Mouse (Mus musculus): ENCODE measurements around the gene Sit1. TPM values are rescaled to one million over a fixed set of nuclear protein-coding genes. Genes with fewer than 3 reads are reported as not detected.

Gene Sit1
- polyA plus RNA-seq, 1 experiment from 2014 or later = not detected

GRCm38 (mm10) chr4:43506074-43506473 lies 22.5 kb upstream of the Sit1 start:
- WGBS = 74% methylated on average over 8 of the region's 8 CpGs
- H3K27me3 ChIP-seq (ENCODE audit: control insufficient read depth, insufficient read depth, low read length) = peaks cover 21% of the 10 kb centered on the region

GRCm38 (mm10) chr4:43504269-43504668 lies 20.7 kb upstream of the Sit1 start:
- ATAC-seq (ENCODE audit: low FRiP score) (no peak), DNase-seq (ENCODE audit: low spot score, missing footprints) (no peak)
- H3K4me1 ChIP-seq (ENCODE audit: control insufficient read depth, insufficient read depth, low read length) = peaks cover 3% of the 10 kb centered on the region; the same call in 1 of the 2 replicates
- no peaks in the 10 kb centered on the region for H3K36me3 ChIP-seq (ENCODE audit: control insufficient read depth, insufficient read depth, low read length)
- no peak overlapping the region for H3K4me3 ChIP-seq (ENCODE audit: low read depth, low read length)
- 80% methylated on average over 4 of the region's 4 CpGs for WGBS
- H3K27me3 ChIP-seq (ENCODE audit: control insufficient read depth, insufficient read depth, low read length) = peaks cover 21% of the 10 kb centered on the region
- H3K9me3 ChIP-seq (ENCODE audit: control insufficient read depth, low read length) = no peaks in the 10 kb centered on the region
- no peak overlapping the region for H3K9ac ChIP-seq (ENCODE audit: low read length)
- no peak overlapping the region for H3K27ac ChIP-seq (ENCODE audit: low read depth, low read length)
- H3K4me2 ChIP-seq = no peak overlapping the region

More at GRCm38 (mm10) chr4:43506074-43506473, 22.5 kb upstream of the Sit1 start:
- Histone ChIP-seq H3K36me3 (ENCODE audit: control insufficient read depth, insufficient read depth, low read length) (no peaks in the 10 kb centered on the region), H3K9me3 (ENCODE audit: control insufficient read depth, low read length) (no peaks in the 10 kb centered on the region), H3K4me1 (ENCODE audit: control insufficient read depth, insufficient read depth, low read length) (peaks cover 3% of the 10 kb centered on the region; the same call in 1 of the 2 replicates), H3K4me2 (no peak overlapping the region), H3K27ac (ENCODE audit: low read depth, low read length) (no peak overlapping the region), H3K9ac (ENCODE audit: low read length) (no peak overlapping the region), H3K4me3 (ENCODE audit: low read depth, low read length) (no peak overlapping the region)
- no peak for DNase-seq (ENCODE audit: low spot score, missing footprints)
- ATAC-seq (ENCODE audit: low FRiP score) = no peak

DNA sequence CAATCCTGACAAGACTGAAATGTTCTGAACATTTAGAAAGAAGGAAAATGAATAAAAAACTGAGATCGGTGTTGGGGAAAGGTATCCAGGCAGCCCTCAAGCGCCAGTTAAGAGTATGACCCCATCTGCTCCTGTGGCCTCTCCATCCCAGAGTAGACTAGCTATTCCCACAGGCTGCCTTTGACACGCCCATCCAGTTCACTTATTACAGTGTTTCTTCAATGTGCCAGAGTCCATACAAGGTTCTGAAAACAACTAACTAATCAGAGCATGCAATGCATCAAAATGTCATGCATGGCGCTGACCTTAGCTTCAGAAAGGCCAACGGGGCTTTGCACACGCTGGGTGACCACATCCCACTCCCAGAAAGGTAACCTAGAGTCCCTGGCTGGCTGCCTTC lies 20.0 kb upstream of the Sit1 start:
- WGBS = 87% methylated on average over 6 of the region's 6 CpGs
- peaks cover 8% of the 10 kb centered on the region for H3K4me1 ChIP-seq (ENCODE audit: control insufficient read depth, insufficient read depth, low read length)
- H3K9me3 ChIP-seq (ENCODE audit: control insufficient read depth, low read length) = no peaks in the 10 kb centered on the region
- H3K36me3 ChIP-seq (ENCODE audit: control insufficient read depth, insufficient read depth, low read length) = no peaks in the 10 kb centered on the region
- ATAC-seq (ENCODE audit: low FRiP score) = no peak
- no peak overlapping the region for H3K9ac ChIP-seq (ENCODE audit: low read length)
- peaks cover 15% of the 10 kb centered on the region for H3K27me3 ChIP-seq (ENCODE audit: control insufficient read depth, insufficient read depth, low read length)
- no peak overlapping the region for H3K4me3 ChIP-seq (ENCODE audit: low read depth, low read length)
- no peak for DNase-seq (ENCODE audit: low spot score, missing footprints)
- no peak overlapping the region for H3K27ac ChIP-seq (ENCODE audit: low read depth, low read length)
- H3K4me2 ChIP-seq = no peak overlapping the region

- no peaks in the 10 kb centered on the region for H3K9me3 ChIP-seq (ENCODE audit: control insufficient read depth, low read length)
- no peak overlapping the region for H3K27ac ChIP-seq (ENCODE audit: low read depth, low read length)
- H3K4me3 ChIP-seq (ENCODE audit: low read depth, low read length) = no peak overlapping the region
- H3K27me3 ChIP-seq (ENCODE audit: control insufficient read depth, insufficient read depth, low read length) = peaks cover 14% of the 10 kb centered on the region
- no peaks in the 10 kb centered on the region for H3K36me3 ChIP-seq (ENCODE audit: control insufficient read depth, insufficient read depth, low read length)
- no peak for ATAC-seq (ENCODE audit: low FRiP score)
- 78% methylated on average over 2 of the region's 2 CpGs for WGBS
- DNase-seq (ENCODE audit: low spot score, missing footprints) = no peak
- H3K4me2 ChIP-seq = no peak overlapping the region
- no peak overlapping the region for H3K9ac ChIP-seq (ENCODE audit: low read length)
- peaks cover 10% of the 10 kb centered on the region for H3K4me1 ChIP-seq (ENCODE audit: control insufficient read depth, insufficient read depth, low read length)
Observed at GRCm38 (mm10) chr4:43503041-43503440, 19.5 kb upstream of the Sit1 start.

DNA sequence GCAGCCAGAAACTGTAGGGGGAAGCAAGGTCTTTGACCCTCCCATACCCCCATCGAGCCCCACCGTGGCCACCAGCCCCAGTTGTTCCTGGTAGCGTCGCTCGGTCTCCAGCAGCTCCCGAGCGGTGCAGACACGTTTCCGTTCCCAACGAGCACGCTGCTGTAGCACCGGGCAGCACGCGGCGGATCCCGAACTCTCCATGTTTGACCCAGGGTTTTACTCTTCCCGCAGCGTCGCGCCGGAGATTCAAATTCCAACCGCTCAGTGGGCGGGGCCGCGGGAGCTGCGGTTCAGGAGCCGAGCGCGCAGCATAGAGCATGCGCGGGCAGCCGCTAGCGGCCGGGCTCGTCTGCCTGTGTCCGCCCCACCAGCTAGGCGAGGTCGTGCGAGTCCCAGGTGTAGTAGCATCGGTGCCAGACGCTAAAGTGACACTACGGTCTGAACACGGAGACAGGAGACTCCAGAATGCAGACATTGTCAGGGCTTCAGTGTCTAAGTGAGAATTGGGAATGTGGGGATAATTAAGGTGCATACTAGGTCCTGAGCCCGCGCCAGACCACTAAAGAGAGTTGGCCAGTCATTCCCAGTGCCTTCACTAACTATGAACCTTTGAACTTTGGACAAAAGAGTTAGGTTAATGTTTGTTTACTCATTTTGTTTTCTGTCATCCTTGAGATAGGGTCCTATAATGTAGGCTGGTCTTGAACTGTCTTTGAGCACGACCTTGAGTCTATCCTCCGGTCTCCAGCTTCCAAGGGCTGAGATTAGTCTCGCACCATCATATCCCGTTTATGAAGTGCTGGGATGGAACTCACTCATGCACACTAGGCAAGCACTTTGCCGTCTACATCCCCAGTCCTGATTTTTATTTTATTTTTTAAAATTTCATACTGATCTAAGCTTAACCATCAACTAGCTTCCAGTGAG lies 16.1 kb upstream of the Sit1 start, which contains the start of gene Arhgef39:
Gene Arhgef39 (minus strand): TSS at position 289 of the 927 bp plus-strand sequence.
- Histone ChIP-seq H3K36me3 (ENCODE audit: control insufficient read depth, insufficient read depth, low read length) (no peaks in the 10 kb centered on the region), H3K27ac (ENCODE audit: low read depth, low read length) (no peak within 1 kb of the TSS), H3K4me3 (ENCODE audit: low read depth, low read length) (peak within 1 kb of the TSS; percentile 57), H3K4me2 (peak within 1 kb of the TSS; percentile 75), H3K9ac (ENCODE audit: low read length) (peak within 1 kb of the TSS; percentile 70), H3K9me3 (ENCODE audit: control insufficient read depth, low read length) (no peaks in the 10 kb centered on the region), H3K4me1 (ENCODE audit: control insufficient read depth, insufficient read depth, low read length) (peaks cover 25% of the 10 kb centered on the region), H3K27me3 (ENCODE audit: control insufficient read depth, insufficient read depth, low read length) (no peaks in the 10 kb centered on the region)
- ATAC-seq (ENCODE audit: low FRiP score) (peak; percentile 89), DNase-seq (ENCODE audit: low spot score, missing footprints) (peak; percentile 99)
- 9% methylated on average over 50 of the region's 50 CpGs for WGBS

DNA sequence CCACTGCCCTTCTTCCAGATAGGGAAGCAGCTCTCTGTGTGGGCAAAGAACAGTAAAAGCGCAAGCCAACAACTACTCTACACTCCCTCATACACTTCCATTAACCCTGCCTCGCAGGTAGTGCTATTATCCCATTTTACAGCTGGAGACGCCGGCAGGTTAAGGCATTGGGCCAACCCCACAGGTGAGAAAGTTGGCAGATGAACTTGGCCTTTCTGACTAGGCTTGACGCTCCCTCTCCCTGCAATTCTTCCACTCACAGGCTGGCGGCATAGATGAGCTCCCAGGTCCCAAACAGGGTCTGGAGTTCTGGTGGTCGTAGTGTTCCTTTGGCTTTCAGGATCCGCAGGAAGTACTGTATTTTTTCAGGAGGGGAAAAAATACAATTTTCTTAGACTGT lies 15.4 kb upstream of the Sit1 start:
- peak; percentile 90 for DNase-seq (ENCODE audit: low spot score, missing footprints)
- H3K4me3 ChIP-seq (ENCODE audit: low read depth, low read length) = peak overlapping the region; percentile 57

GRCm38 (mm10) chr4:43497946-43498345 lies 14.4 kb upstream of the Sit1 start:
- 81% methylated on average over 4 of the region's 4 CpGs for WGBS
- H3K4me1 ChIP-seq (ENCODE audit: control insufficient read depth, insufficient read depth, low read length) = peaks cover 30% of the 10 kb centered on the region
- no peaks in the 10 kb centered on the region for H3K36me3 ChIP-seq (ENCODE audit: control insufficient read depth, insufficient read depth, low read length)
- H3K4me3 ChIP-seq (ENCODE audit: low read depth, low read length) = peak overlapping the region; percentile 57; the same call in 1 of the 2 replicates
- no peak overlapping the region for H3K27ac ChIP-seq (ENCODE audit: low read depth, low read length)
- peak overlapping the region; percentile 7; the same call in 1 of the 2 replicates for H3K9ac ChIP-seq (ENCODE audit: low read length)
- DNase-seq (ENCODE audit: low spot score, missing footprints) = no peak
- no peak for ATAC-seq (ENCODE audit: low FRiP score)
- H3K9me3 ChIP-seq (ENCODE audit: control insufficient read depth, low read length) = no peaks in the 10 kb centered on the region
- H3K27me3 ChIP-seq (ENCODE audit: control insufficient read depth, insufficient read depth, low read length) = no peaks in the 10 kb centered on the region
- H3K4me2 ChIP-seq = peak overlapping the region; percentile 75

More for the DNA sequence above, 15.4 kb upstream of the Sit1 start:
- H3K4me1 ChIP-seq (ENCODE audit: control insufficient read depth, insufficient read depth, low read length) = peaks cover 30% of the 10 kb centered on the region
- peak; percentile 45; the same call in 1 of the 2 replicates for ATAC-seq (ENCODE audit: low FRiP score)
- no peaks in the 10 kb centered on the region for H3K27me3 ChIP-seq (ENCODE audit: control insufficient read depth, insufficient read depth, low read length)
- H3K36me3 ChIP-seq (ENCODE audit: control insufficient read depth, insufficient read depth, low read length) = no peaks in the 10 kb centered on the region
- peak overlapping the region; percentile 70 for H3K9ac ChIP-seq (ENCODE audit: low read length)
- no peaks in the 10 kb centered on the region for H3K9me3 ChIP-seq (ENCODE audit: control insufficient read depth, low read length)
- H3K27ac ChIP-seq (ENCODE audit: low read depth, low read length) = no peak overlapping the region
- 16% methylated on average over 8 of the region's 8 CpGs for WGBS
- H3K4me2 ChIP-seq = peak overlapping the region; percentile 75

GRCm38 (mm10) chr4:43497405-43497804 lies 13.9 kb upstream of the Sit1 start:
- DNase-seq (ENCODE audit: low spot score, missing footprints) (no peak), ATAC-seq (ENCODE audit: low FRiP score) (no peak)
- no peak overlapping the region for H3K4me3 ChIP-seq (ENCODE audit: low read depth, low read length)
- WGBS = 94% methylated on average over 8 of the region's 8 CpGs
- H3K4me1 ChIP-seq (ENCODE audit: control insufficient read depth, insufficient read depth, low read length) = peaks cover 30% of the 10 kb centered on the region
- no peaks in the 10 kb centered on the region for H3K27me3 ChIP-seq (ENCODE audit: control insufficient read depth, insufficient read depth, low read length)
- H3K36me3 ChIP-seq (ENCODE audit: control insufficient read depth, insufficient read depth, low read length) = no peaks in the 10 kb centered on the region
- H3K27ac ChIP-seq (ENCODE audit: low read depth, low read length) = no peak overlapping the region
- no peak overlapping the region for H3K9ac ChIP-seq (ENCODE audit: low read length)
- H3K4me2 ChIP-seq = peak overlapping the region; percentile 75; the same call in 1 of the 2 replicates
- H3K9me3 ChIP-seq (ENCODE audit: control insufficient read depth, low read length) = no peaks in the 10 kb centered on the region

GRCm38 (mm10) chr4:43496587-43496986 lies 13.1 kb upstream of the Sit1 start:
- H3K27ac ChIP-seq (ENCODE audit: low read depth, low read length) = no peak overlapping the region

More at GRCm38 (mm10) chr4:43496587-43496986, 13.1 kb upstream of the Sit1 start:
- DNase-seq (ENCODE audit: low spot score, missing footprints) (peak; percentile 83), ATAC-seq (ENCODE audit: low FRiP score) (no peak)
- Histone ChIP-seq H3K4me2 (0 out of 2 replicates have a peak overlapping the region, but pooled peaks have one; percentile 16), H3K4me1 (ENCODE audit: control insufficient read depth, insufficient read depth, low read length) (peaks cover 30% of the 10 kb centered on the region), H3K9me3 (ENCODE audit: control insufficient read depth, low read length) (no peaks in the 10 kb centered on the region), H3K27me3 (ENCODE audit: control insufficient read depth, insufficient read depth, low read length) (no peaks in the 10 kb centered on the region), H3K36me3 (ENCODE audit: control insufficient read depth, insufficient read depth, low read length) (no peaks in the 10 kb centered on the region), H3K9ac (ENCODE audit: low read length) (no peak overlapping the region), H3K4me3 (ENCODE audit: low read depth, low read length) (no peak overlapping the region)
- 46% methylated on average over 6 of the region's 6 CpGs for WGBS
